Mouse (Mus musculus): ENCODE measurements around the gene Klf12. TPM values are rescaled to one million over a fixed set of nuclear protein-coding genes. Genes with fewer than 3 reads are reported as not detected.
A peak's percentile ranks its signal among the peaks of the same experiment; 100 is the strongest.

Klf12 gene
- 12.4 and 19.8 TPM in 2 replicates for polyA plus RNA-seq (2016; fragmentation: Nextera tagmentation; extraction: Ambion mirVana)

DNA sequence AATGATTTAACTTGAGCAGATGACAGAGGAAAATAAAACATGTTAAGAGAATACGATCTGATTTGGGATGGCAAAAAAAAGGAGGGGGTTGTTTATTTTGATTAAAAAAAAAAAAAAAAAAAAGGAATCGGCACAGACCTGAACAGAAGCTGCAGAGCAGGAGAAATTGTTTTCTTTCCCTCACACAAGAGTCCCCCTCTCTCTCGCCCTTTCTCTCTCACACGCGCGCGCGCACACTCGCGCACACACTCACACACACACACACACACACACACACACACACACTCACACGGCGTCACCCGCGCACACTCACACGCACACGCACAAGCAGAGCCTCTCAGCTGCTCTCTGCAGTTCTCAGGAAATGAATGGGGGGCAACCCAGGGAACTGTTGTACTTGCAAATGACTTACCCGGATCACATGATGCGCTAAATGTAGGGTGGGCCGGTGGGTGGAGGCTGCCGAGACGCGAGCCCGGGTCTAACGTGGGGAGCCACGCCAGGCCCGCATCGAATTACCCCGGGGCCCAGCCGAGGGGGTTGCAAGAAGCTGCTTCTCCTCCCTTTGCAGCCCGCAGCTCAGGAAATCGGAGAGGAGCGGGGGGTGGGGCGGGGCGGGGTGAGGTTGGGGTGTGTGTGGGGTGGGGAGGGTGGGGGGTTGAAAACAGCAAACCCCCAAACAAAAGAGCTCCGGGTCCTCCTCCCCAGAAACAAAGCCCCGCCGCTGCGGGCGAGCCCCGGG, at the start of gene Klf12:
Gene Klf12 (minus strand): TSS at position 561 of the 742 bp plus-strand sequence.
- Histone ChIP-seq H3K27ac (peak within 1 kb of the TSS; percentile 95), H3K36me3 (no peaks in the 10 kb centered on the region), H3K27me3 (ENCODE audit: insufficient read depth, poor library complexity, severe bottlenecking) (peaks cover 22% of the 10 kb centered on the region), H3K4me3 (peak within 1 kb of the TSS; percentile 69), H3K4me1 (replicated peaks) (peaks cover 41% of the 10 kb centered on the region), H3K9me3 (peaks cover 7% of the 10 kb centered on the region)
- peak; percentile 90 for DNase-seq (ENCODE audit: low spot score)
- WGBS: under 1% methylated on average over 39 of the region's 40 CpGs

DNA sequence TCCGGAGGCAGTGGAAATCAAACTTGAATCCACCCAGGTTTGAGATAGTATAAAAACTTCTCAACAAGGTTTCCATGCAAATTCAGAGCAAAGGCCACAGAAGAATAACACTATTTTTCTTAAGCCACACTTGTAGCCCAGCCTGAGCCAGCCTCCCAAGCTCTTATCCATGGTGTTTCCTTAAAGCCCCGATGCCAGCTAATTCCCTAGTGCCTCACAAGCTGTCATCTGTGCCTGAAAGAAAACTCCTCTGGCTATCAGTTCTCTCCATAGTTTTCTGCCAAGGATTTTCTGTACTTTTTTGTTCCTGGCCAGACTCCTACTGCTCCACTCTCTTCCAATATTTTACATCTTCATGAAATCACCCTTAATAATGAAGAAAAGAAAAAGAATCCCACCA, 48.9 kb upstream of the Klf12 start:
- H3K4me3 ChIP-seq: no peak overlapping the region
- no peaks in the 10 kb centered on the region for H3K36me3 ChIP-seq
- 74% methylated on average over 2 of the region's 2 CpGs for WGBS
- no peaks in the 10 kb centered on the region for H3K9me3 ChIP-seq
- no peak for DNase-seq (ENCODE audit: low spot score)
- no peaks in the 10 kb centered on the region for H3K27me3 ChIP-seq (ENCODE audit: insufficient read depth, poor library complexity, severe bottlenecking)
- no peaks in the 10 kb centered on the region for H3K4me1 ChIP-seq (replicated peaks)
- no peak overlapping the region for H3K27ac ChIP-seq

DNA sequence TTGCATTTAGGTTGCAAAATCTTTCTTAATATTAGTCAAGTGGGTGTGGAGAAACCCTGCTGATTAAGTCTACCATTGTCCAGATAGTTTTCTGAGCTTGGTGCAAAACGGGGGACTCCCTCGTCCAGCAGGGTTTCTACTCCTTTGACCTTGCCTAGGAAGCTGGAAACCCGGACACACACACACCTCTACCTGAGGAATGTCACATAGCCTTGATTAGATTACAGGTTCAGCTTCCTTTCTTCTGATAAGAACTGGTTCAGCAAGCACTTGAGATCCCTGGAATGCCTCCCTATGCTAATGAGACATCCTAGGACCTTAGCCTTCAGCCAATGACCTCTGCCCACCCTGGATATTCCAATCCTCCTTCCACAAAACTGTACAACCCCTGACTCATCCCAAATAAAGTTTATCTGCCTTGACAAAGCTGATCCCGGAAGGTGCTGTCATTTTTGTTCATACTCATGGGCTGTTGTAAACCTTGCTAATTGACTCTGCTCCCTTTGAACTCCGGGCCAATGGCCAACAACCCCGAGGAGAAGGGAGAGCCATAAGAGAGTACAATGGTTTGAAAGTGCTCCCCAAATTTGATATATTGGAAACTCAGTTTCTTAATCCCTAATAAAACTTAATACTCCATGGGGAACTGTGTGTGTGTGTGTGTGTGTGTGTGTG, 44.3 kb upstream of the Klf12 start:
- no peaks in the 10 kb centered on the region for H3K36me3 ChIP-seq
- DNase-seq (ENCODE audit: low spot score): no peak
- no peak overlapping the region for H3K4me3 ChIP-seq
- no peaks in the 10 kb centered on the region for H3K4me1 ChIP-seq (replicated peaks)
- no peaks in the 10 kb centered on the region for H3K27me3 ChIP-seq (ENCODE audit: insufficient read depth, poor library complexity, severe bottlenecking)
- H3K27ac ChIP-seq: no peak overlapping the region
- no peaks in the 10 kb centered on the region for H3K9me3 ChIP-seq
- WGBS: 82% methylated on average over 6 of the region's 6 CpGs

DNA sequence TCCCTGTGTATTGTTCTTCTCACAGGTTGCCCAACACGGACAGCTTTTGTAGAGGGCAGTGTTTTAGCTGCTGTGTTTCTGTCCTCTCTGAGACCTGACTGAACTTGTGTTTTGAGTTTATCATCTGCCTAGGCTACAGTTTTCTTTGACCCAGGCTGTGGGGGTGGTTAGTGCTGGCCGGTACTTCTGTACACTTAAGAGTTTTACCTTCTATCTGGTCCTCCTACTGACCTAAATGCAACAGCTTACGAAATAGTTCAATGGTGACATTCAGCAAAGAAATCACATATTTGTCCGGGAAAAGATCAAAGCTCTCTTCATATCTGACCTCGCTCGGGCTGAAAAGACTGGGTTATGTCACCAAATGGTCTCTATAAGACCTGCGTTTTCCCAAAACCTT, 39.8 kb upstream of the Klf12 start:
- H3K4me3 ChIP-seq: no peak overlapping the region
- H3K36me3 ChIP-seq: no peaks in the 10 kb centered on the region
- H3K27ac ChIP-seq: no peak overlapping the region
- H3K27me3 ChIP-seq (ENCODE audit: insufficient read depth, poor library complexity, severe bottlenecking): no peaks in the 10 kb centered on the region
- peaks cover 10% of the 10 kb centered on the region; the same call in 1 of the 2 replicates for H3K9me3 ChIP-seq
- DNase-seq (ENCODE audit: low spot score): no peak
- WGBS: 89% methylated on average over 7 of the region's 7 CpGs
- no peaks in the 10 kb centered on the region for H3K4me1 ChIP-seq (replicated peaks)

DNA sequence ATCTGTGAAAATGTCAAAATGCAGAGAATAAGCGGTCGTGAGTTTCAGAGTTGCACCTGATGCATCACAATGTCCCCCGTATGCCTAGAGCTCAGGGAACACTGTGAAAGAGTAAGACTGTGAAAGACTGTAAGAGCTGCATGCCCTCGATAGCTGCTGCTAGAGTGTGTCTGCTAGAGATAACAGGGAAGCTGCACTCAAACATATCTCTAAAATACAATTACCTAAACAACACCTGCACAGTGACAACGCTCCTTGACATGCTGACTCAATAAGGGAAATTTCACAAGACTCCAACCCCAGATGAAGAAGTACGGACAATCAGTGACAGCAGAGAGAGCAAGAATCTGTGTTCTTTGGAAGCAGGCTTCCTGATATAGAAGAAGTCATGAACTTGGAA, 37.5 kb upstream of the Klf12 start:
- Histone ChIP-seq H3K9me3 (peaks cover 10% of the 10 kb centered on the region; the same call in 1 of the 2 replicates), H3K4me1 (replicated peaks) (no peaks in the 10 kb centered on the region), H3K27me3 (ENCODE audit: insufficient read depth, poor library complexity, severe bottlenecking) (no peaks in the 10 kb centered on the region), H3K4me3 (no peak overlapping the region), H3K36me3 (no peaks in the 10 kb centered on the region), H3K27ac (no peak overlapping the region)
- DNase-seq (ENCODE audit: low spot score): no peak
- WGBS: 95% methylated on average over 6 of the region's 6 CpGs

DNA sequence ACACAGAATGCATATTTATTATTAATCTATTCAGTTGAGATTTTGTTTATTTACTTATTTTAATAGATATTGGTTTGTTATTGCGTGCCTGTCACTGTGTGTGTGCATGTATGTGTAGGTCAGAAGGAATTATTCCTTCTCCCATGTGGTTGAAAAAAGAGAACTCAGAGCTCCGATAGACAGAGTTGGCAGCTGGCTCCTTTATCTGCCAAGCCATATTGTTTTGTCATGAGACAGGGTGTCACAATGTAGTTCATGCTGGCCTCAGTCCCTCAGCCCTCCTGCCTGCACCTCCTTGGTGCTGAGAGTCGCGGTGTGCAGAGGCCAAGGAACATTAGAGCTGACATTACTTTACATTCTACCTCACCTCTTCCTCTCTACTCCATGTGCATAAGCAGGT, 32.3 kb upstream of the Klf12 start:
- H3K9me3 ChIP-seq: no peaks in the 10 kb centered on the region
- H3K27ac ChIP-seq: no peak overlapping the region
- no peaks in the 10 kb centered on the region for H3K36me3 ChIP-seq
- no peak for DNase-seq (ENCODE audit: low spot score)
- no peak overlapping the region for H3K4me3 ChIP-seq
- 79% methylated on average over 4 of the region's 4 CpGs for WGBS
- H3K4me1 ChIP-seq (replicated peaks): peaks cover 9% of the 10 kb centered on the region
- no peaks in the 10 kb centered on the region for H3K27me3 ChIP-seq (ENCODE audit: insufficient read depth, poor library complexity, severe bottlenecking)

DNA sequence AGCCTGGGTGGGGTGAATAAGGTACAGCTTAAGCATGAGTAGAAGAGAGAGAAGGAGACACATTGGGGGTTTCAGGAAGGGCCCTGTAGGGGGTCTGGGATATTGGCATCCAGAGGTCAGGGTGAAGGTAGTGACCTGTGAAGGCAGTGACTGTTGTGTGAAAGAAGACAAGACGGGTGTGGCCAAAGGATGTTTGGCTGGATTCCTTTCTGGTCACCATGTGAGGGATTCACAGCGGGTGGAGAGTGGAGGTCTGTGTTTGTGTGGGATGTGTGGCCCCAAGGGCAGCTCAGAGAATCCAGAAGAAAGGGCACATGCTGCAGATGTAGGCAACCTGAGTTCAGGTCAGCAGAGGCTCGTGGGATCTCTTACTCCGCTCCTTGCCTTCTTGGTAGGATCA, 29.6 kb upstream of the Klf12 start:
- H3K4me1 ChIP-seq (replicated peaks): peaks cover 9% of the 10 kb centered on the region
- H3K4me3 ChIP-seq: no peak overlapping the region
- 39% methylated on average over 4 of the region's 4 CpGs for WGBS
- H3K27me3 ChIP-seq (ENCODE audit: insufficient read depth, poor library complexity, severe bottlenecking): no peaks in the 10 kb centered on the region
- H3K9me3 ChIP-seq: no peaks in the 10 kb centered on the region
- DNase-seq (ENCODE audit: low spot score): peak; percentile 34
- H3K36me3 ChIP-seq: no peaks in the 10 kb centered on the region
- no peak overlapping the region for H3K27ac ChIP-seq

DNA sequence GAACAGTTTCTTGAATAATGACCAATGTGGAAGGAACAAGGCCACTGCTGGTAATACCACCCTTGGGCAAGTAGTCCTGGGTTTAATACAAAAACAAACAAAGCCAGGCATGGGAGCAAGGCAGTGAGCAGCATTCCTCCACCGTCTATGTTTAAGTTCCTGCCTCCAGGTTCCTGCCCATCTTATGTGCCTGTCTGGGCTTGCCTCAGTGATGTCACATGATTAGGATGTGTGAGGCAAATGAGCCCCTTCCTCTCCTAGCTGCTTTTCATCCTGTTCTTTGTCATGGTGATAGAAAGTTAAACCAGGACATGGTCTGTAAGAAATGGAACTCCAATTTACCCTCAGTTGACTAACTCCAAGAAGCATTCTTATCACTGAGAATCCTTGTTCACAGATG, 16.4 kb upstream of the Klf12 start:
- Histone ChIP-seq H3K4me3 (no peak overlapping the region), H3K4me1 (replicated peaks) (no peaks in the 10 kb centered on the region), H3K9me3 (0 out of 2 replicates have a peak, but pooled peaks cover 2% of the 10 kb centered on the region), H3K27ac (no peak overlapping the region), H3K27me3 (ENCODE audit: insufficient read depth, poor library complexity, severe bottlenecking) (no peaks in the 10 kb centered on the region), H3K36me3 (no peaks in the 10 kb centered on the region)
- 63% methylated on average over 1 of the region's 1 CpGs for whole genome bisulfite sequencing
- no peak for DNase-seq (ENCODE audit: low spot score)

DNA sequence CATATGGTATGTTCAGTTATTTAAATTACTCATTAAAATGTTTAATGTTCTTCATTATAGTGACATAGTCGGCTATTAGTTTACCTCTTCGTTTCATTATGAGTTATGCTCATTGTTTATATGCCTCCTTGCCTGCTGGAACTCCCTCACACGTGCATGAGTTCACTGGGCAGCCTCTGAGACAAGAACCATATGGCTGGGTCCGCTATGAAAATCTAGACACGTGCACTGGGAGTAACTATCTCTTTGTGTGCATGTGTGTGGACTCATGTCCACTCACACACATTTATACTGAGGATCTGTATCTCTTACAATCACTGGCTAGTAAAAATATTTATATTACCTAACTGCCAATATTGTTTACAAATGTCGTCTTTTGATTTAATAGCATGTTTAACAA, 14.4 kb upstream of the Klf12 start:
- 82% methylated on average over 6 of the region's 6 CpGs for WGBS
- H3K36me3 ChIP-seq: no peaks in the 10 kb centered on the region
- H3K27me3 ChIP-seq (ENCODE audit: insufficient read depth, poor library complexity, severe bottlenecking): no peaks in the 10 kb centered on the region
- no peaks in the 10 kb centered on the region for H3K4me1 ChIP-seq (replicated peaks)
- no peak overlapping the region for H3K27ac ChIP-seq
- no peak for DNase-seq (ENCODE audit: low spot score)
- 0 out of 2 replicates have a peak, but pooled peaks cover 2% of the 10 kb centered on the region for H3K9me3 ChIP-seq
- H3K4me3 ChIP-seq: no peak overlapping the region

DNA sequence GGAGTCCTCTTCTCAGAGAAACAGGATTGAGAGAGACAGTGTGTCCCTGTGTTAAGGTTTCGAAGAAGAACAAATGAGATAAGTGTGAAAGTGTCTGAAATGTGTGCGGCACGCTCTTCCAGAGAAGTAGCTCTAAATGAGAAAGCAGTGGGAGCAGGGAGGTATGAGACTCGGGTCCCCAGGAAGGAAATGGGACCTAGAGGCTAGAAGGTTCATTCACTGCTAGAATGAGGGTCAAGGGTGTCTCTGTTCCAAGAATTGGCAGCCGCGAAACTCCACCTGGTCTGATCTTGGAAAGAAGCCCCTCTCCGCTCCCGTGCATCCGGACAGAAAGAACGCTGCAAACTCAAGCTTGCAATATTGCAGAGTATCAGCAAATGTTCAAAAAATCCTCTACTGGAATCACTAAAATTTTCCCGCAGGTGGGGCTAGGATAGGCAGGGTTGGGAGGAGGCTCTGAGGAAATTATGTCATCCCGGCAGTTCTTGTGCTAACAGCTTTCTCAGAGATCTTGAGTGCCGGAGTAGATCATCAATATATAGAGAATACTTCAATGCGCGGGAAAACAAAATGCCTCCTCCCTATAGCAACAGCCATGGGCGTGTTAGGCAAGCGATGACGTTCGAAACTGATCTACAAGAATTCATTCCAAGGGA, 2.2 kb upstream of the Klf12 start:
- Histone ChIP-seq H3K36me3 (no peaks in the 10 kb centered on the region), H3K27ac (peak overlapping the region; percentile 95), H3K27me3 (ENCODE audit: insufficient read depth, poor library complexity, severe bottlenecking) (peaks cover 27% of the 10 kb centered on the region), H3K9me3 (no peaks in the 10 kb centered on the region), H3K4me3 (peak overlapping the region; percentile 69), H3K4me1 (replicated peaks) (peaks cover 38% of the 10 kb centered on the region)
- DNase-seq (ENCODE audit: low spot score): peak; percentile 30
- 6% methylated on average over 19 of the region's 19 CpGs for WGBS

DNA sequence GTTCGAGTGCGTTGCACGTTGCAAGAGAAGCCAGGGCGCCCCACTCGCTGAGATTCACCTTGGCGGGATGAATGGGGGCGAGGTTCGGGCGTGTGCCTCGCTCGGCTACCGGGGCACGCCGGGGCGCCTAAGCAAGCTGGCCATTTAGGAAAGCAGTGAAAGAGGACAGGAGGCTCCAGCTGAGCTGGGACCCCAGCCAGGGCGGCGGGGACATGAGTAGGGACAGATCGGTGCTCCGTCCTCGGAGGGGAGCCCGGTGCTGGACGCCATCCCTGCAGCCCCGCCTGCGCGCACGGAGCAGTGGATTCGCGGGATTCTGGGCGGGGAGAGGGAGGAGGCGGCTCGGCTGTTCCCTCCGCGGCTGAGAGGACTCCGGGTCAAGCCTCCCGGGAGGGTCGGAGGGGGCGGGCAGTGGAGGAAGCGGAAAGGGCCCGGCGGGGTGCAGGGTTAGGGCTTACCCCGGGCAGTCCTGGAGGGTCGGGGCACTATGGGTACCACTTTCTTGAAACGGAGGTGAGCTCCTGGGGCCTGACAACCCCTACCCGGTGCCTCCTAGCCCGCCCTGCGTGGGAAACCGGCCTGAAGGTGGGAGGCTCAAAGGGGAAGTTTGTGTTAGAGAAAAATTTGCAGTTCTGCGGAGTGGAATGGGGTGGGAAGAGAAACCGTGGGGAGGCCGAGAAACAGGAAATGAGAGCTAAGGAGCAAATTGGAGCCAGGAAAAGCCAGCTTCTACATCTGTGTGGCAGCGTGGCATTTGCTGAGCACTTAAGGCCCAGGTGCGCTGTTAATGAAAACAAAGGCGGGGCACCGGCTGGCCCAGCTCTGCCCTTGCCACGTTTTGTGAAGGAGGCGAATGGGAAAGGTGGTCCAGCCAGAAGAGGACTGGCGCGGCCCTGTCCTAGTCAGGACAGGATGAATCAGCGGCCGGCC, 1.4 kb upstream of the Klf12 start:
- H3K27me3 ChIP-seq (ENCODE audit: insufficient read depth, poor library complexity, severe bottlenecking): peaks cover 27% of the 10 kb centered on the region
- no peaks in the 10 kb centered on the region for H3K36me3 ChIP-seq
- H3K4me1 ChIP-seq (replicated peaks): peaks cover 41% of the 10 kb centered on the region
- peak overlapping the region; percentile 69 for H3K4me3 ChIP-seq
- peak; percentile 81 for DNase-seq (ENCODE audit: low spot score)
- peak overlapping the region; percentile 95 for H3K27ac ChIP-seq
- WGBS: under 1% methylated on average over 60 of the region's 60 CpGs
- no peaks in the 10 kb centered on the region for H3K9me3 ChIP-seq
